Mouse (Mus musculus) kidney, embryonic 15.5 days (tissue): ENCODE measurements around the gene Pls3. TPM values are rescaled to one million over a fixed set of nuclear protein-coding genes. Genes with fewer than 3 reads are reported as not detected.

Experiments
- ATAC-seq: fragments of 200-750 bp; cut with Nextera tagmentation; replicated peaks from 2 replicates; pipeline ENCODE4 v1.8.0; 2017; ENCODE audit warnings: moderate TSS enrichment; ENCODE audit not compliant: low FRiP score
- H3K27ac ChIP-seq: fragments of 300-500 bp; sonication (generic); 2 replicates; pipeline ENCODE4 v1.5.1; 2015; ENCODE audit warnings: mild to moderate bottlenecking, inconsistent platforms
- H3K27me3 ChIP-seq: fragments of 300-500 bp; sonication (generic); 2 replicates; pipeline ENCODE4 v1.6.1; 2015; ENCODE audit warnings: inconsistent platforms
- H3K36me3 ChIP-seq: fragments of 300-500 bp; sonication (generic); 2 replicates; pipeline ENCODE4 v1.6.1; 2015; ENCODE audit warnings: inconsistent platforms
- H3K4me1 ChIP-seq: fragments of 300-500 bp; sonication (generic); 2 replicates; pipeline ENCODE4 v1.6.1; 2015; ENCODE audit warnings: inconsistent platforms
- H3K4me2 ChIP-seq: fragments of 300-500 bp; sonication (generic); 2 replicates; pipeline ENCODE4 v1.6.1; 2015; ENCODE audit warnings: moderate library complexity, mild to moderate bottlenecking, inconsistent platforms
- H3K4me3 ChIP-seq: fragments of 300-500 bp; sonication (generic); replicated peaks from 2 replicates; pipeline ENCODE4 v1.5.1; 2015; ENCODE audit warnings: mild to moderate bottlenecking, inconsistent platforms
- H3K9ac ChIP-seq: fragments of 300-500 bp; sonication (generic); 2 replicates; pipeline ENCODE4 v1.6.1; 2015; ENCODE audit warnings: mild to moderate bottlenecking, inconsistent platforms
- H3K9me3 ChIP-seq: fragments of 300-500 bp; sonication (generic); replicated peaks from 2 replicates; pipeline ENCODE4 v1.6.1; 2016; ENCODE audit warnings: inconsistent platforms
- WGBS: fragments of 180-500 bp; shearing (Covaris S2); methylation state at CpG from one replicate; pipeline ENCODE4 v1.1.7; 2015; ENCODE audit warnings: mixed read lengths; 5-methylcytosine and 5-hydroxymethylcytosine counted together
- polyA plus RNA-seq: library from polyadenylated mRNA; unstranded; fragments of >200 nt; fragmentation: Nextera tagmentation; extraction: Ambion mirVana; gene quantifications from 2 replicates; pipeline ENCODE4 v1.2.1, GENCODE M21; 2015

The Pls3 gene
- polyA plus RNA-seq, 1 experiment from 2014 or later = 122 TPM

- Histone ChIP-seq H3K27ac (no peak overlapping the region), H3K36me3 (no peaks in the 10 kb centered on the region), H3K4me3 (no peak overlapping the region), H3K4me1 (no peaks in the 10 kb centered on the region), H3K4me2 (no peak overlapping the region), H3K9me3 (no peaks in the 10 kb centered on the region), H3K9ac (no peak overlapping the region), H3K27me3 (peaks cover 3% of the 10 kb centered on the region; the same call in 1 of the 2 replicates)
- WGBS = 64% methylated on average over 2 of the region's 2 CpGs
- ATAC-seq = no peak
Observed at GRCm38 (mm10) chrX:75834836-75835235, 40.1 kb downstream of the Pls3 start.

GRCm38 (mm10) chrX:75834286-75834685, 40.7 kb downstream of the Pls3 start:
- no peak overlapping the region for H3K4me2 ChIP-seq
- H3K9ac ChIP-seq = no peak overlapping the region
- no peak overlapping the region for H3K27ac ChIP-seq
- H3K9me3 ChIP-seq = no peaks in the 10 kb centered on the region
- ATAC-seq = no peak
- no peaks in the 10 kb centered on the region for H3K4me1 ChIP-seq
- H3K27me3 ChIP-seq = peaks cover 3% of the 10 kb centered on the region; the same call in 1 of the 2 replicates
- H3K4me3 ChIP-seq = no peak overlapping the region
- WGBS = 93% methylated on average over 2 of the region's 2 CpGs
- no peaks in the 10 kb centered on the region for H3K36me3 ChIP-seq

- WGBS = 78% methylated on average over 11 of the region's 11 CpGs
- H3K4me3 ChIP-seq = no peak overlapping the region
- no peak overlapping the region for H3K9ac ChIP-seq
Observed at GRCm38 (mm10) chrX:75833006-75833641, 41.9 kb downstream of the Pls3 start.

GRCm38 (mm10) chrX:75829867-75830255, 45.1 kb downstream of the Pls3 start:
- Histone ChIP-seq H3K27me3 (no peaks in the 10 kb centered on the region), H3K4me2 (no peak overlapping the region), H3K4me3 (no peak overlapping the region), H3K9me3 (no peaks in the 10 kb centered on the region), H3K9ac (no peak overlapping the region), H3K36me3 (no peaks in the 10 kb centered on the region), H3K27ac (no peak overlapping the region), H3K4me1 (no peaks in the 10 kb centered on the region)
- no peak for ATAC-seq
- WGBS = 48% methylated on average over 2 of the region's 2 CpGs

More at GRCm38 (mm10) chrX:75833006-75833641, 41.9 kb downstream of the Pls3 start:
- ATAC-seq = no peak
- Histone ChIP-seq H3K27me3 (no peaks in the 10 kb centered on the region), H3K9me3 (no peaks in the 10 kb centered on the region), H3K4me2 (no peak overlapping the region), H3K4me1 (no peaks in the 10 kb centered on the region), H3K36me3 (no peaks in the 10 kb centered on the region), H3K27ac (no peak overlapping the region)

GRCm38 (mm10) chrX:75829240-75829866, 45.6 kb downstream of the Pls3 start:
- H3K4me3 ChIP-seq = no peak overlapping the region
- H3K27me3 ChIP-seq = no peaks in the 10 kb centered on the region
- ATAC-seq = no peak
- 68% methylated on average over 7 of the region's 7 CpGs for whole genome bisulfite sequencing
- H3K9me3 ChIP-seq = no peaks in the 10 kb centered on the region
- H3K4me2 ChIP-seq = no peak overlapping the region
- no peaks in the 10 kb centered on the region for H3K4me1 ChIP-seq
- H3K27ac ChIP-seq = no peak overlapping the region
- H3K9ac ChIP-seq = no peak overlapping the region
- no peaks in the 10 kb centered on the region for H3K36me3 ChIP-seq

- ATAC-seq = no peak
- Histone ChIP-seq H3K27ac (0 out of 2 replicates have a peak overlapping the region, but pooled peaks have one; percentile 6), H3K4me3 (no peak overlapping the region), H3K4me1 (no peaks in the 10 kb centered on the region), H3K4me2 (no peak overlapping the region), H3K27me3 (no peaks in the 10 kb centered on the region), H3K36me3 (0 out of 2 replicates have a peak, but pooled peaks cover 3% of the 10 kb centered on the region), H3K9ac (no peak overlapping the region), H3K9me3 (no peaks in the 10 kb centered on the region)
- WGBS = 38% methylated on average over 1 of the region's 1 CpGs
Observed at GRCm38 (mm10) chrX:75818647-75819271, 56.2 kb downstream of the Pls3 start.

- 81% methylated on average over 2 of the region's 2 CpGs for WGBS
- H3K4me3 ChIP-seq = no peak overlapping the region
Observed at GRCm38 (mm10) chrX:75814958-75815357, 60.0 kb downstream of the Pls3 start.

GRCm38 (mm10) chrX:75814123-75814522, 60.9 kb downstream of the Pls3 start:
- Histone ChIP-seq H3K9ac (no peak overlapping the region), H3K27ac (no peak overlapping the region), H3K27me3 (no peaks in the 10 kb centered on the region), H3K4me2 (no peak overlapping the region), H3K36me3 (0 out of 2 replicates have a peak, but pooled peaks cover 3% of the 10 kb centered on the region), H3K4me3 (no peak overlapping the region), H3K9me3 (no peaks in the 10 kb centered on the region), H3K4me1 (no peaks in the 10 kb centered on the region)
- ATAC-seq = no peak
- WGBS = 89% methylated on average over 4 of the region's 4 CpGs

More at GRCm38 (mm10) chrX:75814958-75815357, 60.0 kb downstream of the Pls3 start:
- Histone ChIP-seq H3K27me3 (no peaks in the 10 kb centered on the region), H3K4me2 (no peak overlapping the region), H3K27ac (no peak overlapping the region), H3K36me3 (0 out of 2 replicates have a peak, but pooled peaks cover 3% of the 10 kb centered on the region), H3K9ac (no peak overlapping the region), H3K4me1 (no peaks in the 10 kb centered on the region), H3K9me3 (no peaks in the 10 kb centered on the region)
- no peak for ATAC-seq

- Histone ChIP-seq H3K9me3 (no peaks in the 10 kb centered on the region), H3K27me3 (no peaks in the 10 kb centered on the region), H3K9ac (no peak overlapping the region), H3K36me3 (peaks cover 48% of the 10 kb centered on the region), H3K4me1 (no peaks in the 10 kb centered on the region), H3K27ac (no peak overlapping the region), H3K4me3 (no peak overlapping the region), H3K4me2 (no peak overlapping the region)
- no peak for ATAC-seq
- WGBS = 30% methylated on average over 4 of the region's 4 CpGs
Observed at GRCm38 (mm10) chrX:75796583-75796982, 78.4 kb downstream of the Pls3 start.

GRCm38 (mm10) chrX:75779796-75780195, 95.2 kb downstream of the Pls3 start:
- Histone ChIP-seq H3K4me2 (no peak overlapping the region), H3K9me3 (no peaks in the 10 kb centered on the region), H3K36me3 (no peaks in the 10 kb centered on the region), H3K4me1 (no peaks in the 10 kb centered on the region), H3K27me3 (no peaks in the 10 kb centered on the region; the same call in 1 of the 2 replicates), H3K4me3 (no peak overlapping the region), H3K27ac (no peak overlapping the region), H3K9ac (no peak overlapping the region)
- ATAC-seq = no peak
- WGBS = 86% methylated on average over 4 of the region's 4 CpGs

GRCm38 (mm10) chrX:75777461-75777860, 97.5 kb downstream of the Pls3 start:
- no peak for ATAC-seq
- Histone ChIP-seq H3K4me2 (no peak overlapping the region), H3K4me1 (no peaks in the 10 kb centered on the region), H3K4me3 (no peak overlapping the region), H3K27me3 (no peaks in the 10 kb centered on the region; the same call in 1 of the 2 replicates), H3K36me3 (no peaks in the 10 kb centered on the region), H3K9me3 (no peaks in the 10 kb centered on the region), H3K27ac (no peak overlapping the region), H3K9ac (no peak overlapping the region)
- WGBS = 87% methylated on average over 2 of the region's 2 CpGs

- H3K36me3 ChIP-seq = no peaks in the 10 kb centered on the region
- WGBS = 28% methylated on average over 7 of the region's 7 CpGs
- peaks cover 2% of the 10 kb centered on the region; the same call in 1 of the 2 replicates for H3K27me3 ChIP-seq
- no peak; the same call in 1 of the 2 replicates for ATAC-seq
- H3K27ac ChIP-seq = peak overlapping the region; percentile 94
- H3K9ac ChIP-seq = peak overlapping the region; percentile 17; the same call in 1 of the 2 replicates
- H3K4me3 ChIP-seq = peak overlapping the region; percentile 56
- no peaks in the 10 kb centered on the region for H3K4me1 ChIP-seq
- H3K4me2 ChIP-seq = peak overlapping the region; percentile 57
- H3K9me3 ChIP-seq = no peaks in the 10 kb centered on the region
Observed at GRCm38 (mm10) chrX:75764794-75765328, 110.1 kb downstream of the Pls3 start.
